Mouse (Mus musculus) lung, postnatal 0 days (tissue): ENCODE data around the gene Fbxl5.

ENCODE experiments used
- CTCF ChIP-seq: IDR thresholded peaks from 2 replicates; pipeline ENCODE4 v1.5.1; 2016; ENCODE audit warnings: antibody characterized with exemption, mild to moderate bottlenecking
- EP300 ChIP-seq: IDR thresholded peaks from 2 replicates; pipeline ENCODE4 v1.6.1; 2016; ENCODE audit warnings: antibody characterized with exemption, mild to moderate bottlenecking, control low read depth

GRCm38 (mm10) chr5:43783996-43784395 lies 37.4 kb downstream of the Fbxl5 start:
- TF ChIP-seq CTCF = no peak
- TF ChIP-seq EP300 = no peak
